Mouse (Mus musculus) G1E (cell line): ENCODE measurements at regions not wholly inside any gene's neighbourhood (a gene's known extent, or its start where the extent isn't known, plus 50 kb on each side); places are given as distances from the start of the nearest gene placed in this dataset.

ENCODE experiments used
- CTCF ChIP-seq: IDR thresholded peaks from 2 replicates; pipeline ENCODE4 v1.5.1; 2012; ENCODE audit warnings: low read depth, low read length, inconsistent platforms, mixed read lengths
- GATA1 ChIP-seq: IDR thresholded peaks from 2 replicates; pipeline ENCODE4 v1.6.1; 2012; ENCODE audit warnings: borderline replicate concordance, low read length, inconsistent platforms, mixed read lengths
- GATA2 ChIP-seq: IDR thresholded peaks from 2 replicates; pipeline ENCODE4 v1.6.1; 2012; ENCODE audit warnings: low read depth, low read length, inconsistent platforms, borderline replicate concordance
- POLR2AphosphoS5 ChIP-seq: IDR thresholded peaks from 2 replicates; pipeline ENCODE4 v1.6.1; 2012; ENCODE audit warnings: low read depth, low read length, inconsistent platforms; ENCODE audit not compliant: insufficient replicate concordance
- TAL1 ChIP-seq: conservative IDR thresholded peaks from 2 replicates; pipeline ENCODE4 v1.6.1; 2012; ENCODE audit warnings: low read depth, low read length, inconsistent platforms, mixed read lengths

DNA sequence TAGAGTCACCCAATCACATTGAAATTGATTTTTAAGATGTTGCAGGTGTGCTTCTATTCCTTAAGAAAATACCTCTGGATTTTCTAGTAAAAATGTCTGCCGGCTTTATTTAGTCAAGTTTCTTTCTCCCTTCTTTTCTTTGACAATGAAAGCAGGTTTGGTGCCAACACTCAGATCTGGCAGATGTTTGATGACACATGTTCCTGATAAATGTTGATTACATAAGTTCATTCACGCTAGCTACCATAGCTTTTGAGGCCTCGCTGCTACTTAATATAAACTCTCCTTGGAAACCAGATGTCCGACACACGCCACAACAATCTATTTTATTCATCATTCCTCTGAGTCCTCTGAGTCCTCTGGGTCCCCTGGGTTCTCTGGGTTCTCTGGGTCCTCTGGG, 195.7 kb upstream of the Lpp start:
- TF ChIP-seq CTCF (no peak), TAL1 (no peak), GATA1 (no peak), POLR2AphosphoS5 (no peak), GATA2 (no peak)
